Mouse (Mus musculus): ENCODE results near the gene Glb1l.

DNA sequence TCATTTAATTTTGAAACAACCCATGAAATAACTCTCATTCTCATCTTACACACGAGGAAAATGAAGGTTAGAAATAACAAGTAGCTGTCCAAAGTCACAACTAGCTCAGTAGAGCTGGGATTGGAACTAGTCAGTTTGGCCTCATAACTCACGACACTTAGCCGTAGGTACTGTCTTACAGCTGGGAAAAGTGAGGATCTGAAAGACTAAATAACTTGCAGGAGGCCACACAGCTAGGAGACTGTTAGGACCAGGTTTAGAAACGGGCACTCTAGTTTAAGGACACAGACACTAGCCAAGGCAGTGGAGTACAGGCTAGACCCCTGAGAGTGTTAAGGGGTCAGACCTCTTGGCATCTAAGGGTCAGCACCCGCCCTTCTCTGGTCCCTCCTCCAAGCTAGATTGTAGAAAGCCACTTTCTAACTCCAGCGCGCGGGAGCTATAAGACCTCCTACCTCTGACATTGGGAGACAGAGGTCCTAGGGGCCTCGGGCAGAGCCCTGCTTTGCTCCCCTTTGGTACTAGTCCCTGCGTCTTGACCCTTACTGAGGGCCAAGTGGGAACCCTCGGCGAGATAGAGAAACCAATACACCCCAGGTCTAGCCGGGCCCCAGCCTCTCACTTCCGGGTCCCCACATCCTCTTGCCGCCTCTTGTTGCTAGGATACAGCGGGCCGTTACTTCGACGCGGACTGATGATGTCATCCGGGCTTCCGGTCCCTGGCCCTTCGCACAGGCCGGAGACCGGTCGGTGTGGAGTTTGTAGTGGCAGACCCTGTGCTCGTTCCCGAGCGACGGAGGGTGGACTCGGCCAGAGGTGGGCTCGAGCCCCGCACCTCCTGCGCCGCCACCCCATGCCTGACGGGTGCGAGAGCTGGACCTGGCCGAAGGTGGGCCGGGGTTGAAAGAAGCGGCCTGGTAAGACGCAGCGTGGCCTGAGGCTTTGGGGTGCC, at the start of gene Glb1l, which contains the start of gene Stk16:
- TF ChIP-seq CTCF (IDR thresholded peaks at IDR 0.05; ENCODE audit: low read depth, low read length) (no peak), TAL1 (conservative IDR thresholded peaks at IDR 0.05; ENCODE audit: low read depth, low read length) (no peak), GATA1 (IDR thresholded peaks at IDR 0.05; ENCODE audit: borderline replicate concordance, low read length) (no peak)

Measured in G1E (cell line).